Mouse (Mus musculus) midbrain, embryonic 13.5 days (tissue): ENCODE measurements around the gene Zfp978. TPM values are rescaled to one million over a fixed set of nuclear protein-coding genes. Genes with fewer than 3 reads are reported as not detected.

Experiments
- polyA plus RNA-seq: library from polyadenylated mRNA; unstranded; fragments of >200 nt; fragmentation: Nextera tagmentation; extraction: Ambion mirVana; gene quantifications from 2 replicates; pipeline ENCODE4 v1.2.1, GENCODE M21; 2015

Gene Zfp978
- polyA plus RNA-seq, 1 experiment from 2014 or later, result 0.13 TPM

Other genes starting within 250 kb of the Zfp978 start
- 3.3 and 5.7 TPM in 2 replicates for gene Zfp991, start 229.3 kb upstream of the Zfp978 start, polyA plus RNA-seq
- 0.14 TPM in 1 of 2 replicates, not detected in the other for gene Zfp988, start 55.6 kb upstream of the Zfp978 start, polyA plus RNA-seq
- 4.0 and 4.6 TPM in 2 replicates for gene Zfp982, start 131.1 kb downstream of the Zfp978 start, polyA plus RNA-seq
- 0.63 and 0.75 TPM in 2 replicates for gene Gm16503, start 178.9 kb downstream of the Zfp978 start, polyA plus RNA-seq
- 0.07 TPM in 1 of 2 replicates, not detected in the other for gene Zfp985, start 192.0 kb downstream of the Zfp978 start, polyA plus RNA-seq